Mouse (Mus musculus): ENCODE results near the gene Clic5.

- no peak for TF ChIP-seq CTCF (IDR thresholded peaks at IDR 0.05; ENCODE audit: borderline replicate concordance, extremely low read depth, insufficient read depth, insufficient read length)
- TF ChIP-seq POLR2A (IDR thresholded peaks at IDR 0.05; ENCODE audit: borderline replicate concordance, extremely low read depth, insufficient read depth, insufficient read length, poor library complexity, severe bottlenecking): no peak
Observed at GRCm38 (mm10) chr17:44181346-44181745, 7.0 kb upstream of the Clic5 start.
